Mouse (Mus musculus) embryonic fibroblast, embryonic 13.5 days (primary cell): ENCODE results near the gene Dusp18.

Source experiments
- CTCF ChIP-seq: IDR thresholded peaks from 2 replicates; pipeline ENCODE4 v1.5.1; 2011; ENCODE audit warnings: mild to moderate bottlenecking, control low read depth, low read length, moderate library complexity, borderline replicate concordance; ENCODE audit not compliant: insufficient read depth
- POLR2A ChIP-seq: IDR thresholded peaks from 2 replicates; pipeline ENCODE4 v1.6.1; 2011; ENCODE audit warnings: low read depth, mild to moderate bottlenecking, control low read depth, low read length, moderate library complexity

- TF ChIP-seq POLR2A (no peak), CTCF (no peak)
Observed at GRCm38 (mm10) chr11:3853031-3853430, 42.0 kb upstream of the Dusp18 start.
